Mouse (Mus musculus) stomach, postnatal 0 days (tissue): ENCODE measurements around the gene Pgls. TPM values are rescaled to one million over a fixed set of nuclear protein-coding genes. Genes with fewer than 3 reads are reported as not detected.
A peak's percentile ranks its signal among the peaks of the same experiment; 100 is the strongest.

Experiments used
- ATAC-seq: fragments of 200-750 bp; cut with Nextera tagmentation; 2 replicates; pipeline ENCODE4 v1.8.0; 2017; ENCODE audit not compliant: low FRiP score, low TSS enrichment
- DNase-seq: peaks from one replicate; pipeline ENCODE4 v3.0.0-alpha.2; 2016; ENCODE audit warnings: low spot score
- H3K27ac ChIP-seq: fragments of 300-500 bp; sonication (generic); replicated peaks from 2 replicates; pipeline ENCODE4 v1.5.1; 2014; ENCODE audit warnings: mild to moderate bottlenecking, control low read depth
- H3K27me3 ChIP-seq: fragments of 300-500 bp; sonication (generic); 2 replicates; pipeline ENCODE4 v1.6.1; 2014; ENCODE audit warnings: low read length; ENCODE audit not compliant: control insufficient read depth, insufficient read depth
- H3K36me3 ChIP-seq: fragments of 300-500 bp; sonication (generic); 2 replicates; pipeline ENCODE4 v1.6.1; 2014; ENCODE audit warnings: low read length, mixed read lengths; ENCODE audit not compliant: control insufficient read depth, insufficient read depth
- H3K4me1 ChIP-seq: fragments of 300-500 bp; sonication (generic); replicated peaks from 2 replicates; pipeline ENCODE4 v1.6.1; 2014; ENCODE audit warnings: antibody characterized with exemption; ENCODE audit not compliant: control insufficient read depth, insufficient read depth
- H3K4me2 ChIP-seq: fragments of 300-500 bp; sonication (generic); replicated peaks from 2 replicates; pipeline ENCODE4 v1.6.1; 2014; ENCODE audit warnings: low read depth, mild to moderate bottlenecking, control low read depth, moderate library complexity
- H3K4me3 ChIP-seq: fragments of 300-500 bp; sonication (generic); 2 replicates; pipeline ENCODE4 v1.5.1; 2014; ENCODE audit warnings: low read depth, low read length, control low read depth
- H3K9ac ChIP-seq: fragments of 300-500 bp; sonication (generic); 2 replicates; pipeline ENCODE4 v1.6.1; 2014; ENCODE audit warnings: mild to moderate bottlenecking, low read length, control low read depth, mixed read lengths
- H3K9me3 ChIP-seq: fragments of 300-500 bp; sonication (generic); 2 replicates; pipeline ENCODE4 v1.6.1; 2016; ENCODE audit warnings: low read length; ENCODE audit not compliant: control insufficient read depth
- CTCF ChIP-seq: IDR thresholded peaks from 2 replicates; pipeline ENCODE4 v1.5.1; 2016; ENCODE audit warnings: antibody characterized with exemption, low read depth, mild to moderate bottlenecking, moderate library complexity
- EP300 ChIP-seq: optimal IDR thresholded peaks from 2 replicates; pipeline ENCODE3; 2016; ENCODE audit warnings: antibody characterized with exemption
- WGBS: fragments of 180-500 bp; shearing (Covaris S2); extraction: QIAGEN DNeasy Blood & Tissue Kit; methylation state at CpG from one replicate; pipeline ENCODE4 v1.1.7; 2014; 5-methylcytosine and 5-hydroxymethylcytosine counted together
- polyA plus RNA-seq: library from polyadenylated mRNA; unstranded; fragments of >200 nt; fragmentation: Nextera tagmentation; extraction: Ambion mirVana; gene quantifications from 2 replicates; pipeline ENCODE4 v1.2.1, GENCODE M21; 2015

Gene Pgls
- polyA plus RNA-seq, 1 experiment from 2014 or later: 221 TPM

GRCm38 (mm10) chr8:71550754-71551153 lies 41.2 kb upstream of the Pgls start:
- TF ChIP-seq EP300 (no peak), CTCF (no peak)
- Histone ChIP-seq H3K27me3 (no peaks in the 10 kb centered on the region), H3K9ac (no peak overlapping the region), H3K9me3 (no peaks in the 10 kb centered on the region), H3K36me3 (peaks cover 7% of the 10 kb centered on the region; the same call in 1 of the 2 replicates), H3K4me2 (no peak overlapping the region), H3K27ac (no peak overlapping the region), H3K4me1 (no peaks in the 10 kb centered on the region), H3K4me3 (no peak overlapping the region)
- ATAC-seq: no peak
- WGBS: 63% methylated on average over 7 of the region's 7 CpGs
- DNase-seq: no peak

GRCm38 (mm10) chr8:71552770-71553169 lies 39.2 kb upstream of the Pgls start:
- Histone ChIP-seq H3K9ac (no peak overlapping the region), H3K27me3 (no peaks in the 10 kb centered on the region), H3K27ac (no peak overlapping the region), H3K36me3 (peaks cover 6% of the 10 kb centered on the region; the same call in 1 of the 2 replicates), H3K4me2 (no peak overlapping the region), H3K4me3 (no peak overlapping the region), H3K4me1 (no peaks in the 10 kb centered on the region), H3K9me3 (no peaks in the 10 kb centered on the region)
- no peak for TF ChIP-seq CTCF
- no peak for TF ChIP-seq EP300
- ATAC-seq: 0 out of 2 replicates have a peak, but pooled peaks have one; percentile 19
- WGBS: 45% methylated on average over 6 of the region's 6 CpGs
- DNase-seq: no peak

GRCm38 (mm10) chr8:71554001-71554400 lies 38.0 kb upstream of the Pgls start:
- Histone ChIP-seq H3K9ac (no peak overlapping the region), H3K27ac (no peak overlapping the region), H3K4me1 (0 out of 2 replicates have a peak, but pooled peaks cover 2% of the 10 kb centered on the region), H3K4me3 (no peak overlapping the region), H3K27me3 (no peaks in the 10 kb centered on the region), H3K36me3 (no peaks in the 10 kb centered on the region), H3K4me2 (no peak overlapping the region), H3K9me3 (no peaks in the 10 kb centered on the region)
- WGBS: 54% methylated on average over 6 of the region's 6 CpGs
- no peak for TF ChIP-seq CTCF
- ATAC-seq (no peak), DNase-seq (no peak)

GRCm38 (mm10) chr8:71554644-71555043 lies 37.3 kb upstream of the Pgls start:
- no peak for ATAC-seq
- H3K27me3 ChIP-seq: no peaks in the 10 kb centered on the region
- H3K9ac ChIP-seq: no peak overlapping the region
- WGBS: 96% methylated on average over 2 of the region's 2 CpGs
- no peaks in the 10 kb centered on the region for H3K36me3 ChIP-seq
- H3K4me2 ChIP-seq: no peak overlapping the region
- 0 out of 2 replicates have a peak, but pooled peaks cover 2% of the 10 kb centered on the region for H3K4me1 ChIP-seq
- H3K9me3 ChIP-seq: no peaks in the 10 kb centered on the region
- no peak overlapping the region for H3K4me3 ChIP-seq
- TF ChIP-seq CTCF (no peak), EP300 (no peak)
- no peak for DNase-seq
- no peak overlapping the region for H3K27ac ChIP-seq

- ATAC-seq: peak; percentile 17; the same call in 1 of the 2 replicates
- TF ChIP-seq CTCF: no peak
- TF ChIP-seq EP300: no peak
- Histone ChIP-seq H3K4me1 (0 out of 2 replicates have a peak, but pooled peaks cover 2% of the 10 kb centered on the region), H3K27ac (no peak within 1 kb of the TSS), H3K36me3 (no peaks in the 10 kb centered on the region), H3K4me2 (peak within 1 kb of the TSS; percentile 76), H3K27me3 (0 out of 2 replicates have a peak, but pooled peaks cover 3% of the 10 kb centered on the region), H3K4me3 (peak within 1 kb of the TSS; percentile 45), H3K9ac (peak within 1 kb of the TSS; percentile 58), H3K9me3 (no peaks in the 10 kb centered on the region)
- no peak for DNase-seq
- WGBS: 4% methylated on average over 70 of the region's 70 CpGs
Measured at GRCm38 (mm10) chr8:71558071-71558957, 33.7 kb upstream of the Pgls start, which contains the start of gene Tmem221. TSS of gene Tmem221 (minus strand) at chr8:71558871.
